Mouse (Mus musculus) ES-Bruce4 (cell line): Measurements from ENCODE around the gene Vwa8.

ENCODE experiments used
- CTCF ChIP-seq: IDR thresholded peaks from one replicate; pipeline ENCODE4 v1.8.1; 2011; ENCODE audit warnings: low read depth, low read length
- EP300 ChIP-seq: IDR thresholded peaks from 2 replicates; pipeline ENCODE4 v1.6.1; 2011; ENCODE audit warnings: low read depth, low read length; ENCODE audit not compliant: insufficient read depth
- POLR2A ChIP-seq: IDR thresholded peaks from one replicate; pipeline ENCODE4 v1.8.1; 2011; ENCODE audit warnings: low read length; ENCODE audit not compliant: insufficient read depth

GRCm38 (mm10) chr14:79251727-79252285 is 403.0 kb downstream of the Vwa8 start:
- TF ChIP-seq EP300 (no peak), POLR2A (no peak), CTCF (no peak)
